Mouse (Mus musculus) liver, embryonic 14.5 days (tissue): ENCODE measurements around the gene Gm43302.
"Not testable (repeated sequence)": the region's sequence is repeated elsewhere in the genome, so short reads cannot be mapped to it uniquely, and the experiment has no call there.

ENCODE experiments used
- CTCF ChIP-seq: IDR thresholded peaks from 2 replicates; pipeline ENCODE4 v1.5.1; 2016; ENCODE audit warnings: antibody characterized with exemption, low read depth, control low read depth
- EP300 ChIP-seq: IDR thresholded peaks from 2 replicates; pipeline ENCODE4 v1.6.1; 2016; ENCODE audit warnings: antibody characterized with exemption, low read depth

DNA sequence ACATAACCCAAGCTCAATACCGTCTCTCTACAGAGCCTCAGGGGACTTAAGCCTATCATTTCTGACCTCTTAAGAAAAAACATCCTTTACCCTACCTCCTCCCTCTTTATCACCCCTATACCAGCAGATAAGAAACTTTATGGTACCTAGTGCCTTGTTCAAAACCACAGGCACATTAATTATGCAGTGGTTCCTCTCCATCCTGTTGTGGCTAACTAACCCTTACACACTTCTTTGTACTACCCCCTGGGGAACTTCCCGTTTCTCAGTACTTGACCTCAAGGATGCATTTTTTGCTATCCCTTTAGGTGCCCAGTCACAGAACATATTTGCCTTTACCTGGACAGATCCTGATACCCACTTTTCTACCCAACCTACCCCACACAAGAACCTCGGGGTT is 48.8 kb downstream of the Gm43302 start:
- not testable (repeated sequence) for TF ChIP-seq EP300, CTCF
